Mouse (Mus musculus) ES-Bruce4 (cell line): ENCODE data around the gene Plxna4.

Experiments used
- CTCF ChIP-seq: IDR thresholded peaks from one replicate; pipeline ENCODE4 v1.8.1; 2011; ENCODE audit warnings: low read depth, low read length
- EP300 ChIP-seq: IDR thresholded peaks from 2 replicates; pipeline ENCODE4 v1.6.1; 2011; ENCODE audit warnings: low read depth, low read length; ENCODE audit not compliant: insufficient read depth
- POLR2A ChIP-seq: IDR thresholded peaks from one replicate; pipeline ENCODE4 v1.8.1; 2011; ENCODE audit warnings: low read length; ENCODE audit not compliant: insufficient read depth

DNA sequence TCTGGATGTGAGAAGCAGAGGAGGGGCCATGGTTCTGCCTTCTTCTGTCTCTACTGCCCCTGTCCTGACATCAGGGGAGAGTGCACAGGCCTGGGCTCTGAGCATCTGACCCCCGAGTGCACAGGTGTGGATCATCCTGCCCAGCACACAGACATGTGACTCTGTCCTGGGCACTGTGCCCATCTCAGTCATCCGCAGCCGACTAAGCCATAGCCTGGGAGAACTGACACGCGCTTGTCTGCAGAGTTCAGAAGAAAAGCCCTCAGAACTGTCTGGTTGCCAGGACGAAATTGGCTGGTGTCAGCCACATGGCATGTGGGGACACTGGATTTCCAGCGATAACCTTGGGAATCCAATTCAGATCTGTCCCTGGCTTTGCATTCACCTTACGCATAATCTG lies 210.8 kb downstream of the Plxna4 start:
- no peak for TF ChIP-seq POLR2A
- no peak for TF ChIP-seq CTCF
- TF ChIP-seq EP300 = no peak
